Mouse (Mus musculus): ENCODE data around the gene Gm10644.

GRCm38 (mm10) chr8:83900266-83900956, 54.6 kb downstream of the Gm10644 start:
- TF ChIP-seq POLR2A (IDR thresholded peaks at IDR 0.05; ENCODE audit: borderline replicate concordance, extremely low read depth, insufficient read depth, insufficient read length, poor library complexity, severe bottlenecking) (peak; percentile 20; the same call in 1 of the 2 replicates), CTCF (IDR thresholded peaks at IDR 0.05; ENCODE audit: borderline replicate concordance, extremely low read depth, insufficient read depth, insufficient read length) (no peak)
